Mouse (Mus musculus): ENCODE data around the gene Cdc20b.
"Not testable (repeated sequence)": the region's sequence is repeated elsewhere in the genome, so short reads cannot be mapped to it uniquely, and the experiment has no call there.

Cdc20b gene

DNA sequence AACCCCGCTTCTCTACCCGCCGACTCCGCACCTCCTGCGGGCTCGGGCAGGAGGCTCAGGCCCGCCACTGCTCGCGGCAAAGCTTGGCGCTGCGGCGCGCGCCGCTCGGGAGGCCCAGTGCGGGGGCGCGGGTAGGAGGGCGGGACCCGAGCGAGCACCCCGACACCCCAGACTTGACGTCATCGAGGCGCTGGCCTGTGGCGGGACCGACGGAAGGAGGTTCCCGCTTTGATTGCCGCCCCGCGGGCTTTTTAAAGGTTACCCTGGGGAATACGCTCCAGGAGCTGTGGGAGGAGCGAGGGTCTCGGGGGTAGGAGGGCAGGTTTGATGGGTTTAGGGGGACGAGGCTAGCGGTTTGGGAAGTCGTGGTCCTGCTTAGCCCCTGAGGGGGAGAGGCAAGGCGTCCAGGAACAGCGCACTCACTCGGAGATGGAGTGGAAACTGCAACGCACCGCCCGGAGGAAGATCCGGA lies at the start of gene Cdc20b:
Gene Cdc20b (plus strand): TSS at position 162 of the 472 bp plus-strand sequence.
- peak; percentile 63 for DNase-seq

DNA sequence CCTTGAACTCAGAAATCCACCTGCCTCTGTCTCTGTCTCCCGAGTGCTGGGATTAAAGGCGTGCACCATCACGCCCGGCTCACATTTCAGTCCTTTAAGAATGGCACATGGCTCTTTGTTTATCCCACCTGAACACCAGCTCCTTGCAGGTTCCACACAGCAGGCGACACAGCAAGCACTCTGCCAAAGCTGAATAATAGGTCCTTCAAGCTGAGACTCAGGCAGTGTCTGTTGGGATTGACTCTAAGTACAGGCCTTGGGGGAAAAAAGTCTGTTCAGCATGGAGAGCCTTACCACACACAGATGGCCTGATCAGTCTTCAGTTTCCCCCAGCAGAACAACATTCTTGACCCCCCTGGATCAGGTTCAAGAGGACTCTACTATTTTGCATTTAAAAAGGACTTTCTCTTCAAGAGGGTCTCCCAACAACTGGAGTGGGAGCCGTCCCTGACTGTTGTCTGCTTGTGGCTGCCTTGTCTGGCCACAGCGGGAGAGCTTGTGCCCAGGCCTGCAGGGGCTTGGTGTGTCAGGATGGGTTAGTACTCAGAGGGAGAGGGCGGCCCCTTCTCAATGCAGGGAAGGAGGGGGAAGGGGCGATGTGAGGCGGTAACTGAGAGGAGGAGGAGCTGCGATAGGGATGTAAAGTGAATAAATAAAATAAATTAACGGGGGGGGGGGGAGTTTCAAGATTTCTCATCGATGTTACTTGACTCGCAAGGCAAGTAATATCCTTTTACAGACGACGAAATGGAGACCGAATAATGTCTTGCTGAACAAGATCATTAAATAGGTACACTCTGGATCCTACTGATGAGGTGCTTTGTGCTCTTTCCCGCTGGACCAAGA lies 49.1 kb upstream of the Cdc20b start:
- DNase-seq, result peak; percentile 13

DNA sequence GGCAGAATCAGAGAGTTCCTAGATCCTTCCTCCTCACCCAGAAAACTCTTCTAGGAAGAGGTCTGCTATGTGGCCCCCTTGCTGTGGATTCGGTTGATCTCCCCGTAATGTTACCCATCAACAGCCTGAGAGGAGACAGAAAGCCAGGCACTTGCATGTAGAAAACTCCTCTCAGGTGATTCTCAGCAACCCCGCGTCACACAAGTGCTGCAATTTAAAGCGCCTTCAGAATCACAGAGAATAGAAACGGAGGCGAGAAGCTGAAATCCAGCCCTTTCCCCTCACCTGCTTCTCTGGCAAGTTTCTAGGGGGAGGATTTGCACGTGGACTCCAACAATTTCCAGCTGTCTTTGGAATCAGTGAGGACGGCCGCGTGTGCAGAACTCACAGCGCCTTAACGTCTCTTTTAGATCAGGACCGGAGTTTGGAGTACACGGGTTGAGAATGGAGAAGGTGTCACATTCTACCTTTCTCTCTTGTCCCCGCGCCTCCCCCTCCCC lies 48.4 kb upstream of the Cdc20b start:
- DNase-seq, result peak; percentile 15

DNA sequence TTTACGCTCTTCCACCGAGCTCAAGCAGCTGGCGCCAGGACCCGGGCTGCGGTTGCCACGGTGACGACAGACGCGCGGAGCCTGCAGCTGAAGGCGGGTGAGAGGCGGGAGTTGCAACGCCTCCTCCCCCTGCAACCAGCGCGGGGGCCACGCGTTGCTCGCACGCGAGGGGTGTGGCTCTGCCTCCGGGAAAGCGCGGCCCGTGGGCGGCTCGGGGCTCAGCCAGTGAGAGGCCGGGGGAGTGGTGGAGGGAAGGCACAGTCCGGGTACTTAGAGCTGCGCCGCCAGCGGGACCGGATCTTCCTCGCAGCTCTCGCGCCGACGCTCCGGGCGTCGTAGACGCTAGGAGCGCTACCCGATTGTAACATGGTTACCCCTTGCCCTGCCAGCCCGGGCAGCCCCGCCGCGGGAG lies 47.4 kb upstream of the Cdc20b start, which contains the start of gene Ccno:
Gene Ccno (plus strand): TSS at position 271 of the 412 bp plus-strand sequence.
- DNase-seq, result peak; percentile 96

DNA sequence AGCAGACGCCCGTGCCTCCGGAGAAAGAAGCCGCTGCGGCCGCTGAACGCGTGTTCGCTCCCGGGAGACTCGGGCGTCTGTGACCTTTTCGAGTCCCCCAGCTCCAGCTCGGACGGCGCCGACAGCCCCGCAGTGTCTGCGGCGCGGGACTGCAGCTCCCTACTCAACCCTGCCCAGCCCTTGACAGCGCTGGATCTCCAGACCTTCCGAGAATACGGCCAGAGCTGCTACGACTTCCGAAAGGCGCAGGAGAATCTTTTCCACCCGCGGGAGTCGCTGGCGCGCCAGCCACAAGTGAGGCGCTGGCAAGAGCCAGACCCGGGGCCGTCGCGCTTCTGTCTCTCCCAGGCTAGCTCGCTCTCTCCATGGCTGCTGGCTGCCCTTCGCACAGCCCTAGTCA lies 46.9 kb upstream of the Cdc20b start:
- peak; percentile 55 for DNase-seq

DNA sequence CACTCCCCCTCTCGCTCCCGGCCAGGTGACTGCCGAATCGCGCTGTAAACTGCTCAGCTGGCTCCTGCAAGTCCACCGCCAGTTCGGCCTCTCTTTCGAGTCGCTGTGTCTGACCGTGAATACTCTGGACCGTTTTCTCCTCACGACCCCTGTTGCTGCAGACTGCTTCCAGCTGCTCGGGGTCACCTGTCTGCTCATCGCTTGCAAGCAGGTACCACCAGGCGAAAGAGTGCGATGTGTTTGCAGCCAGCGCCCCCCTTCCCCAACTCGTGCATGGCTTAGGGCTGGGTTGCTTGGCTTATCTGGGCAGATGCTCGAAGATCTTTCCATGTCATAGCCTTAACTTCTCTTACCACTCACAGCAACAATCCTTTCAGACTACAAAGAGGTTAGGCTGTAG lies 46.0 kb upstream of the Cdc20b start:
- peak; percentile 26 for DNase-seq

DNA sequence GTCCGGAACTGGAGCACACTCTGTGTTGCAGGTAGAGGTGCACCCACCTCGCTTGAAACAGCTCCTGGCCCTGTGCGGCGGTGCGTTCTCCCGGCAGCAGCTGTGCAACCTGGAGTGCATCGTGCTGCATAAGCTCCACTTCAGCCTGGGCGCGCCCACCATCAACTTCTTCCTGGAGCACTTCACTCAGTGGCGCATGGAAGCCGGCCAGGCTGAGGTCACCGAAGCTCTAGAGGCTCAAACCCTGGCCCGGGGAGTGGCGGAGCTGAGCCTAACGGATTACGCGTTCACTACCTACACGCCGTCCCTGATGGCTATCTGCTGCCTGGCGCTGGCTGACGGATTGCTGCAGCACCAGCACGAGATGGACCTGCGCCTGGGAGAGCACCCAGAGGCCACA lies 45.4 kb upstream of the Cdc20b start:
- DNase-seq, result peak; percentile 44

DNA sequence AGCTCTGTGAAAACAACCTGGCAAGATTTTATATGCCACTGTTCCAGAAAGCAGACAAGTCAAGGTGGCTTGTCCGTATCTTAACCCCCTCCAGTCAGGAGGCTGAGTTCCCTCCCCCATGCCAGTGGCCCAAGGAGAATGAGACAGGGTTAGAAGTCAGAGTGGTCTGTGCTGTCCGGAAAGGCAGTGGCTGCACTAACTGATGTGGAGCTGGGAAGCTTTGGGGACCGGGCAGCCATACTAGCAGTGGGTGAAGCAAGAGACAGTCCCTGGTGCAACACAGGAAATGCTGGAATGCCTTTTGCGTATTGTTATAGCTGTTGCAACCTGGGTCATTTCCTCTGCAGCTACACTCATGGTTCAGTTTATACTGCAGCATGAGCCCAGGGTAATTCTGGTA lies 44.6 kb upstream of the Cdc20b start:
- DNase-seq, result peak; percentile 14

DNA sequence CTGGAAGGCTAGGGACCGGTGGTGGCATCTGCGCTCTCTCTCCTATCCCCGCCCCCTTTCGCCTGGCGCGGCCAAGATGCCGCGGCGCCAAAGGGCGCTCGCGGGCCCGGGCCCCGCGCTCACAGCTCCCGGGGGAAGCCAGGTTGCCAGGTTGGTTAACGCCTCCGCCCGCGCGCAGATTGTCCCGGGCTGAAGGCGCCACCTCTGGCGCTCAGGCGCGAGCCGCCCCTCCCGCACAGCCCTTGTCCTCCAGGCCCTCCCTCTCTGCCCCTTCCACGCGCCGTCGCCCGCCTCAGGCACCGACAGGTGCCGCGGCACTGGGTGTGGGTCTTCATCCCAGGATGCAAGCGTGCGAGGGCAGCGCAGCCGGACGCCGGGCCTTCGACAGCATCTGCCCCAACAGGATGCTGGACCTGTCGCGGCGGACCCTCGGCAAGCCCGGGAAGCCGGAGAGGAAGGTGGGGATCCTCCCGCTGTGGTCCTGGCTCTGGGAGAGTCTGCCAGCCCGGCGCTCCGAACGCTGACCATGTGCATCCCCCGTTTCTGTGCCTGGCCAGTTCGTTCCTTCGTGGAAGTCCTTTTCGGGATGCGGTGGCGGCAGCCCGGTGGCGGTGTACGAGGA lies 41.3 kb upstream of the Cdc20b start, which contains the start of gene Mcidas:
Gene Mcidas (plus strand): TSS at position 315 of the 622 bp plus-strand sequence.
- DNase-seq, result peak; percentile 28

DNA sequence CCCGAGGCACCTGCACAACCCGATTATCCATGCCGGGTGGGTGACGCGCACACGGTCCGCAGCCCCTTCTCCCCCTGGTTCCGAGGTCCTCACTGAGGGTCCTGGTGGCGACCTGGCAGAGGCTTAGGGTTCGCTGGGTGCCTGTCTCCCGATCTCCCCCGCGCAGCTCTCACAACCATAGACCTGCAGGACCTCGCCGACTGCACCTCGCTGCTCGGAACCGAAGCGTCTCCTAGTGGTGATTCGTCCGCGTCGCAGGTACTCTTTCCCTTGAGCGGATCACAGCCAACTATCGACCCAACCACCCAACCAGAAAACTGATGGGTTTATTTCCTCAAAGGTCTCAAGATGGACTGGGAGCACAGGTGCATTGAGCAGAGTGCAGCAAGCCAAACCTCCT lies 40.7 kb upstream of the Cdc20b start:
- DNase-seq, result peak; percentile 72

DNA sequence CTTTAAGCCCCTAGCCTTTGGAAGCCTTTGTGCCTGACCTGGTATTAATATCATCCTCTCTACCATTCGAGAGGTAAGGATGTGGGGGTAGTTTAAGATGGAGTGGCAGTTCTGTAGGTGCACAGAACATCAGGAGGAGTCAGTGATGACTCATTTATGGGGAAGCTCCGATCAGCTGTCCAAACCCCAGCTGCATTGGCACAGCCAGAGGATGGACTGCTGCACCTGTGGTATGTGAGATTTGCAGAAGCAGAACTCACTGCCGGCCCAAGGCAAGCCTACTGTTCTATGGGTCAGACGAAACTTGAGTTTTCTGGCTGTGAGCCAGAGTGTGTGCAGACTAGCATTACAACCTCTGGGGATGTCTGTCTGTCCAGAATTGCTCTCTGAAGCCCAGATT lies 38.5 kb upstream of the Cdc20b start:
- no peak for DNase-seq

DNA sequence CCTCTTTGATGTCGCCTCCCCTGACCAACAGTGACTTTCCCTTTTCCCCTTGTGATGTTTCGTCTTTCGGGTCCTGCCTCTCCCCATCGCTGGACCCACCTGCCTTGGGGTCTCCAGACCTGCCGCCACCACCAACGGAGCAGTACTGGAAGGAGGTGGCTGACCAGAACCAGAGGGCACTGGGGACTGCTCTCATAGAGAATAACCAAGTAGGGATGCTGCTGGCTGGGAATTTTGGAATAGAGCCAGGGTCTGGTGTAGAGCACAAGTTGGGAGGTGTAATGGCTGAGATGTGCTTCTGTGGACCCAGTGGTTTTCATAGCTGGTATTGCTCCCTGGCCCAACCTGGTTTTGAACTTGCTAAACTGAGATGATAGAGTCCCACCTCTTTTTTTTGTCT lies 37.5 kb upstream of the Cdc20b start:
- DNase-seq, result no peak

DNA sequence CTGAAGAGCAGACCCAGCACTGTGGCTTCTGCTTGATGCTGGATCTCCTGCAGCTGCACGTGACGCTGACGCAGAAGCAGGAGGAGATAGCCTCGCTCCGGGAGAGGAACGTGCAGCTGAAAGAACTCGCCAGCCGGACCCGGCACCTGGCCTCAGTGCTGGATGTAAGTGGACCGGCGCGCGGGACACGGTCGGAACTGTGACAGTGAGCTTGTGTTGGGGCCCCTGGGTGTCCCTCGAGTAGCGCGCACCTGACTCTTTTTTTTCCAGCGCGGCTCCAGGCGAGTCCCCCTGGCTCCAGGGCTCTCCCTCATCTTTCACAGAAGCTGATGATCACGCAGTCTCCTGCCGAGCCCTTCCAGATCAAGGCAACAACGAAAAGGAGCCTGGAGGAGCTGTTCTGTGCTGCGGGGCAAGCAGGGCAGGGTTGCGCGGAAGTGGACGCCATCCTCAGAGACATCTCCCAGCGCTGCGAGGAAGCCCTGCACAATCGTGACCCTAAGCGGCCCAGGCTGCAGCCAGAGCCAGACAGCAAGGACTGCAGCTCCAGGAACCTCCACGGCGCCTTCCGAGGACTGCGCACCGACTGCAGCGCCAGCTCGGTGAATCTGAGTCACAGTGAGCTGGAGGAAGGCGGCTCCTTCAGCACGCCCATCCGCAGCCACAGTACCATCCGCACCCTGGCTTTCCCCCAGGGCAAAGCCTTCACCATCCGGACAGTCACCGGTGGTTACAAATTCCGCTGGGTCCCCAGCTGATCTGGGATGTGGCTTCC lies 36.3 kb upstream of the Cdc20b start:
- DNase-seq, result peak; percentile 46

DNA sequence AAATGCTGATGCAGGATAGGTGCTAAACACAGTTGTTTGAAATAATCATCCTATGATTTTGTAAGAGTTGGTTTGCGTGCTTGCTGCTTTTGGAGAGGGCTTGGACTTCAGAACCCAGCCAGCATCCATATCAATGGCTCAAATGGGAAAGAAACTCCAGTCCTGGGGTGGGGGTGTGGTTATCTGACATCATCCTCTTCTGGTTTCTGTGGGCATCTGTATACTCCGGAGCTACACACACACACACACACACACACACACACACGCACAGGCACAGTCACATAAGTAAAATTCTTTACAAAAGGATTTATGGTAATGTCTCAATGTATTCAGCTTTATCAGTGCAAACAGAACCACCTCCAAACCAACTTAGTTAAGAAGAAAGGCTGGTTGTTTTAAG lies 34.8 kb upstream of the Cdc20b start:
- DNase-seq, result no peak

DNA sequence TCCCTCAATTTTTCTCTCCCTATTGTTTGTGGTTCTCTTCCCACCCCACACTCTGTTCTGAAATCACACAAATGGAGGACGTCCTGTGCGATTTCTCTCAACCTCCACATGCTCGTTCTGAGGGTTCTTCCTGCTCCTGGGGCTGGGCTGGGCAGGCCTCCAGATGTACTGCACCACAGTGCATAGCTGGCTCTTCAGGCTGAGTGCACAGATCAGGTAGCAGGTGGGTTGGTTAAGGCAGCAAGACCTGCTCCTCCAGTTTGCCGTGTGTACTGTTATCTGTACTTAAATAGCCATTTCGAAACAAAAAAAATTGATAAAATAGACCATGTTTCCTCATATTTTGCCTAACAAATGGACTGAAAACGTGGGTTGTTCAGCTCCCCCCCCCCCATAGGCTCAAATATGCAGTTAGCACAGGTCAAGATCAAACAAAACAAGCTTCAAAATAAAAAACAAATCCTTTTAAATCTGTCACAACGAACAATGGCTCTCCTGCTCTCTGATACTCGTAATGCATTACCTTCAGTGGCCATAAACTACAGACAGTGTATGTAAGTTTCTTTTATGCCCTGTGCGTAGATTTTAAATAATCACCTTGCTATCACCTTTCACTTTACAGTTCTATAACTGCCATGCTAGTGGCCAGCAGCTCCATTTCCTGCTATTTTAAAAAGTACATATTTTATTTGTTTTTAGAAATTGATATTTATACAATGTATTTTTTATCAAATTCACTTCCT lies 34.2 kb upstream of the Cdc20b start:
- DNase-seq, result peak; percentile 23

DNA sequence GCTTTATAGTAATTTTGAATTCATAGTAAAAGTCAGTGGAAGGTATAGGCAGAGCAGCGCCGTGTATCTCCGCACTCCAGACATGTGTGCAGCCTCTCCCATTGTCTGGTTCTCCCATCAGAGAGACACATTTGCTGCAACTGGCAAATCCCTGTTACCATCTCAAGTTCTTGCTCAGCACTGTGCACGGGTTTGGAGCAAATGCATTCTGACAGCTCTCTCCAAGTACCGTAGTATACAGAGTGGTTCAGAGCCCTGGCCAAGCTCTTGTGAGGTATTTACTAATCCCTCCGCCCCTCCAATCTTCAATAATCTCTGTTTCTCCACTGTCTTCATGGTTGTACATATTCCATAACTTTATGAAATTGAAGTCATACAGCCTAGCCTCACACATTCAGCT lies 22.2 kb upstream of the Cdc20b start:
- no peak for DNase-seq

DNA sequence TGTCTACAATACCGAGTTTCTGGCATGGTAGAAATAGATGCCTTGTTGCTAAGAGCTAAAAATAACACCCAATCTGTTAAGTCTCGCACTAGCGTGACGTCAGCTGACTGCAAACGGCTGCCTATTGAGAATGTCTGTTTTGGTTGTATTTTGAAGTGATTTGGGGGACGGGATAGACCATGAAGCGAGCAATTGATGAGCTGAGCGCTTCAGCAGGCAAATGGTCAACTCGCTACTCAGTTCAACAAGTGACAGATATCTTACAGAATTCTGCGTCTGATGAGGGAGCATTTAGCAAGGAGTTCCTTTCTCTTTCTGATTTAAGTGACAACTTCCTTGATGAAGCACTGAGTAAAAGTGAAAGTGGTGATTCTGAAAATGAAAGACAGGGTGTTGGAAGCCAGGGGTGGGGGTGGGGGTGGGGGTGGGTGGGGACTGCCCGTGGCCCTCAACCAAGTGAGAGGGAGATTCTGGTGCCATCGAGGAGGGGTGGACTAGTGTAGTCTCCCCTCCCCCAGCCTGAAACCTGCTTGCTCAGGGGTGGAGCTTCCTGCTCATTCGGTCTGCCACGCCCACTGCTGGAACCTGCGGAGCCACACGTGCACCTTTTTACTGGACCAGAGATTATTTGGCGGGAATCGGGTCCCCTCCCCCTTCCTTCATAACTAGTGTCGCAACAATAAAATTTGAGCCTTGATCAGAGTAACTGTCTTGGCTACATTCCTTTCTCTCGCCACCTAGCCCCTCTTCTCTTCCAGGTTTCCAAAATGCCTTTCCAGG lies 21.5 kb upstream of the Cdc20b start:
- DNase-seq, result not testable (repeated sequence)

DNA sequence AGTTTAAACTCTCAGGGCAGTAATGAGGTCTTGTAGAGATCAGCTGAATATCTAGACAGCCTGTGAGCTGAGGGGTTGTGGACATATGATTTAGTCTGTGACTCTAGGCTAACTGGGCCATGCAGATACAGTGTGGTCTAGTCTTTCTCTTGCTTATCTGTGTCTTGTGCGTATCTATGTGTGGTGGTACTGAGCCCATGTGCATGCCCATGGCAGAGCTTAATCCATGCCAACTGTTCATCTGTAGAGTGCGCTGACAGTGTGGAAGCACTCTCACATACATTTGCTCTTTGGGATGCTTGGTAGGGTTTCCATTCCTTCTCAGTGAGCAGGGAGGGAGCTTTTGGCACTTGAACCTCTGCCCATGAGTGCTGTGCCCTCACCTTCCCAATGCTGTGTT lies 13.4 kb upstream of the Cdc20b start:
- no peak for DNase-seq

DNA sequence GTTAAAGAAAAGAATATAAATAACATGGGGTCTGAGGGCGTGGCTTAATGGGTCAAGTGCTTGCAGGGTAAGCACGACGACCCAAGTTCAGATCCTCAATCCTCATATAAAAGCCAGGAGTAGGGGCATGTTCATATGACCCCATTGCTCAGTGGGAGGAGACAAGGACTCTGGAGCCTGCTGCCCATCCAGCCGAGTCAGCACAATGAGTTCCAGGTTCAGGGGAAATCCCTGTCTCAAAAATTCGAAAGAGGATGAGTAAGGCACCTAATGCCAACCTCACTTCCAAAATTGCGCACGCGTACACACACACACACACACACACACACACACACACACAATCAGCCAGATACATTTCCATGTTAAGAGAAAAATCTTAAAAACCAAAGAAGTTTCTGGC lies 12.4 kb upstream of the Cdc20b start:
- no peak for DNase-seq

DNA sequence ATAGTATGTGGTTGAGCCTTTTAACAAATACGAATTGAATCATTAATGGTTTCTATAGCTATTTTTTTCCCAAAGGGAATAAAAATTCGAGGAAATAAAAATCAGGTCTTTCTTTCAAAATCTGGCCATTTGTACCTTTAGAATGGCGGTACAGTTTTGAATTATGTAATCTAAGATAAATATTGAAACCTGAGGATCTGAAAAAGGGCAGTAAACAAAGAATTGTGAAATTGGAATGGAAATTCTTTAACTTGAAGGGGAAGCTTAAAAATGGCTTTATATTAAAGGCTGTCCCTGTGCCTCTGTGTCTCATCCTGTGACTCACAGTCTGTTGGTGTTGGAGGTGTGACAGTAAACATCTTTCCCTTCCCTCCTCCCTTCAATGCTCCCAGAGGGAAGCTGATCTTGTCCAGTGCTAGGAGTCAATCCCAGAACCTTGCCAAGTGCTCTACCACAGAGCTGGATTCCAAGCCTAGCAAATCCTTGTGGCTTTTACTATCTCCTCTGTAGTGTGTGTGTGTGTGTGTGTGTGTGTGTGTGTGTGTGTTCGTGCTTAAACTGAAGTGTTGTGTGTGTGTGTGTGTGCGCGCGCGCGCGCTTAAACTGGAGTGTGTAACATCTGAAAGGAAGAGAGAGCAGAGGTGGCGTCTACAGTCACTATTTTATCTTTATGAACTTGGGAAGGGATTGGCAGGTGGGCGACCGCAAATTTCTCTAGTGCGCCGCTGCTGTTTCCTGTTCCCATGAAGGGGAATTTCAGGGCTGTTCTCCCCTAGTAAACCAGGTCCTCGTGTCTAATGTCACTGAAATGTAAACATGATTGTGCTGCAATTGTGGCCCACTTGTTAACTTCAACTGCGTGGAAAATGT lies 11.4 kb upstream of the Cdc20b start:
- DNase-seq, result no peak

DNA sequence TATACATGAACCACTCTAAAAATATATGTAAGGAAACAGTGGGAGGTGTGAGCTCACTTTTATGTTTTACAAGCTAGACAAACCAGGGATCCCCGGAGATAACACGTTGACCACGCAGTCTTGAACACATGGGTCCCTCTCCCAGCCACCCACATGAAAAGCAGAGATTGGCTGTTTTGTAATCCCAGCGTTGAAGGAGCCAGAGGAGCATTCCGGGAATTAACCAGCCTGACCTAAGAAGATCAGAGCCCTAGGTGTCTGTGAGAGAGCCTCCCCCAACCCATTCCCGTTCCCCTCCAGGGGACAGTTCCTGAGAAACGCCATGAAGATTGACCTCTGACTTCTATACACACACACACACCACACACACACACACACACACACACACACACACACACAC lies 3.6 kb upstream of the Cdc20b start:
- no peak for DNase-seq

Measured in kidney, postnatal 10 days (tissue).